Mouse (Mus musculus) hindbrain, embryonic 16.5 days (tissue): ENCODE results near the gene Nemp1. TPM values are rescaled to one million over a fixed set of nuclear protein-coding genes. Genes with fewer than 3 reads are reported as not detected.

ENCODE experiments used
- ATAC-seq: fragments of 200-750 bp; cut with Nextera tagmentation; 2 replicates; pipeline ENCODE4 v1.8.0; 2017; ENCODE audit warnings: moderate TSS enrichment, moderate library complexity
- H3K27ac ChIP-seq: fragments of 300-500 bp; sonication (generic); 2 replicates; pipeline ENCODE4 v1.5.1; 2014; ENCODE audit warnings: low read depth, mild to moderate bottlenecking, control low read depth, low read length, moderate library complexity
- H3K27me3 ChIP-seq: fragments of 300-500 bp; sonication (generic); replicated peaks from 2 replicates; pipeline ENCODE4 v1.6.1; 2014; ENCODE audit warnings: low read length; ENCODE audit not compliant: control insufficient read depth, insufficient read depth
- H3K36me3 ChIP-seq: fragments of 300-500 bp; sonication (generic); 2 replicates; pipeline ENCODE4 v1.6.1; 2014; ENCODE audit warnings: mild to moderate bottlenecking, low read length, moderate library complexity, mixed read lengths; ENCODE audit not compliant: control insufficient read depth, insufficient read depth
- H3K4me1 ChIP-seq: fragments of 300-500 bp; sonication (generic); 2 replicates; pipeline ENCODE4 v1.6.1; 2014; ENCODE audit warnings: low read depth, low read length; ENCODE audit not compliant: control insufficient read depth, insufficient read depth
- H3K4me2 ChIP-seq: fragments of 300-500 bp; sonication (generic); 2 replicates; pipeline ENCODE4 v1.6.1; 2014; ENCODE audit warnings: mild to moderate bottlenecking, low read length, control low read depth, moderate library complexity
- H3K4me3 ChIP-seq: fragments of 300-500 bp; sonication (generic); 2 replicates; pipeline ENCODE4 v1.5.1; 2014; ENCODE audit warnings: mild to moderate bottlenecking, low read length, control low read depth, moderate library complexity
- H3K9ac ChIP-seq: fragments of 300-500 bp; sonication (generic); 2 replicates; pipeline ENCODE4 v1.6.1; 2014; ENCODE audit warnings: low read depth, mild to moderate bottlenecking, control low read depth, low read length, moderate library complexity
- H3K9me3 ChIP-seq: fragments of 300-500 bp; sonication (generic); 2 replicates; pipeline ENCODE4 v1.6.1; 2014; ENCODE audit warnings: mild to moderate bottlenecking, low read length, moderate library complexity; ENCODE audit not compliant: control insufficient read depth
- WGBS: fragments of 180-500 bp; shearing (Covaris S2); extraction: QIAGEN DNeasy Blood & Tissue Kit; methylation state at CpG from one replicate; pipeline ENCODE4 v1.1.7; 2014; 5-methylcytosine and 5-hydroxymethylcytosine counted together
- polyA plus RNA-seq: library from polyadenylated mRNA; unstranded; fragments of >200 nt; fragmentation: Nextera tagmentation; extraction: Ambion mirVana; gene quantifications from 2 replicates; pipeline ENCODE4 v1.2.1, GENCODE M21; 2015

Gene Nemp1
- polyA plus RNA-seq, 1 experiment from 2014 or later, result 3.9 TPM

DNA sequence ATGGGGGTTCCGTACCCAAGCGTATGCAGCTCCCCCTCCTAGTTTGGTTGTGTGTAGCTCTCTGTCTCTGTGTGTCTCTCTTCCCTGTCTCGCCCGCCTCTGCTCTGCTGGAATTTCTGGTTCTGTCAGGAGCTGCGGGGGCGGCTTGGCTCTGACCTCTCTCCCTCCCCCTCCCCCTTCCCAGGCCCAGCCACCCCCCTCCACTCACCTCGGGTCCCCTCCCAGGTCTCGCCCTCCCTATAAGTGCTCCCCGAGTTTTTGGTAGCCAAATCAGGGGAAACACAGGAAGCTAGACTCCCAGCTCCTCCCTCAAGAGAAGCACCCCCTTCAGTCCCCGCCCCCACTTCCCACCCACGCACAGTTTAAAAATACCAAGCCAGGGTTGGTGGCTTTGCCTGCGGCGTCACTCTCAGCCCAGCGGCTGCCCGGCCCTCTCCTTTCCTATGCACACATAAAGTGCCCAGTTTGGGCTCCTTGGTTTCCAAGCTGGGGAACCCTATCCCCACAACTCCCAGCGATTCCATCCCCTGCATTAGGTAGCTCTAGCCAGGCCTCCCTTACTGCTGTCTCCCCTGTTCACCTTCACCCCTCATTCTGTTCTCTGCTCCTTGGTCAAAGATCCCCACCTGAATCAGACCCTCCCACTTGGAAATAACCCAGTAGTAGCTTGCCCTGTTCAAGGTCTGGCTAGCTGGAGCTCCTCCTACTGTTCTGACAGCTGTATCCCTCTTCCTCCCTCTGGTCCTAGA is 4.6 kb upstream of the Nemp1 start:
- Histone ChIP-seq H3K27ac (0 out of 2 replicates have a peak overlapping the region, but pooled peaks have one; percentile 32), H3K4me3 (peak overlapping the region; percentile 29), H3K27me3 (peaks cover 46% of the 10 kb centered on the region), H3K4me2 (peak overlapping the region; percentile 51), H3K9me3 (no peaks in the 10 kb centered on the region), H3K36me3 (no peaks in the 10 kb centered on the region), H3K9ac (peak overlapping the region; percentile 42), H3K4me1 (peaks cover 22% of the 10 kb centered on the region)
- peak; percentile 29; the same call in 1 of the 2 replicates for ATAC-seq
- WGBS, result 6% methylated on average over 15 of the region's 16 CpGs

DNA sequence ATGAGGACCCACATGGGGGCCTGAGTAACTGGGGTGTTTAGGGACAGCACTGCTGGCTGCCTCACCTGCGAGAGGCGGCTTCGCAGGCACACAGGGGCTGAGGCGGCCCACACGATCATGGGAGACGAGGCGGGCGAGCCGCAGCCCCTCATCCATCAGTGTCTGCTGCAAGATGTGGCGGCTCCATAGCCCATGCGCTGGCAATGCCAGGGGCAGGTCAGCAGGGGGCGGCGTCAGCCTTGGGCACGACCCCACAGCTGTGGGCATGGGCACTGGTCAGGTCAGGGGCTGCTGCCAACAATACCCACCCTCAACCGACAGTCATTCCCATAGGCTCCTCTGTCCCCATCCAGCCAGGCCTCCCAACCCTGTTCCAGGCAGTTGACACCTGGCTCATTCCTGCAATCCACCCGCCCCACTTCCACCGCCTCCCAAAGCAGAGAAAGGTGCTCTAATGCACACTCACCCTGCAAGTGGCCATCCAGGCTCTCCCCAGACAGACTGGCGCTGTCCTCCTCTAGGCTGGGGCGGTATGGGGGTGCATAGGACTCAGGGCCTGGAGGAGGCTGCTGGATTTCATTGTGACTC is 3.9 kb upstream of the Nemp1 start:
- H3K27me3 ChIP-seq, result peaks cover 46% of the 10 kb centered on the region
- 16% methylated on average over 19 of the region's 19 CpGs for WGBS
- H3K4me3 ChIP-seq, result peak overlapping the region; percentile 1; the same call in 1 of the 2 replicates
- H3K27ac ChIP-seq, result no peak overlapping the region
- no peaks in the 10 kb centered on the region for H3K36me3 ChIP-seq
- H3K4me2 ChIP-seq, result peak overlapping the region; percentile 51
- ATAC-seq, result no peak
- H3K9ac ChIP-seq, result no peak overlapping the region; the same call in 1 of the 2 replicates
- H3K4me1 ChIP-seq, result peaks cover 22% of the 10 kb centered on the region
- no peaks in the 10 kb centered on the region for H3K9me3 ChIP-seq

DNA sequence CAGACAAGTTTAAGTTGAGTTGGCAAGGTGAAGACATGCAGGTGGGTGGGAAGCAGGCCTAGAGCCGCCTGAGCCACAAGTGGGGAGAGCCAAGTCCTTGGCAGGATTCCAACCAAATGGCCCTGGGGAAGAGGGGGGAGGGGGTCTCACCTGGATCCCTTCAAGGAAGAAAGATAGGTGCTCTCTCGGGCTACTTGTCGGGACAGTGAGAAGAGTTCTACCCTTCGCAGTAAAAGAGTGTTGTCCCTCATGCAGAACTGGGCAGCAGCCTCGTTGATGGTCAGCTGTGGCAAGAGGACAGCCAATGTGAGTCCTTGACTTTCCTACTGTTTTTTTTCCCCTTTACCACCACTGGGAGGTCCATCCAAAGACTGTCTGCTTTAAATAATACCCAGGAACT is 3.1 kb upstream of the Nemp1 start:
- Histone ChIP-seq H3K4me1 (peaks cover 28% of the 10 kb centered on the region), H3K27ac (no peak overlapping the region), H3K9ac (no peak overlapping the region), H3K4me3 (no peak overlapping the region), H3K4me2 (no peak overlapping the region), H3K9me3 (no peaks in the 10 kb centered on the region), H3K36me3 (no peaks in the 10 kb centered on the region), H3K27me3 (peaks cover 46% of the 10 kb centered on the region)
- 22% methylated on average over 5 of the region's 5 CpGs for WGBS
- ATAC-seq, result no peak

DNA sequence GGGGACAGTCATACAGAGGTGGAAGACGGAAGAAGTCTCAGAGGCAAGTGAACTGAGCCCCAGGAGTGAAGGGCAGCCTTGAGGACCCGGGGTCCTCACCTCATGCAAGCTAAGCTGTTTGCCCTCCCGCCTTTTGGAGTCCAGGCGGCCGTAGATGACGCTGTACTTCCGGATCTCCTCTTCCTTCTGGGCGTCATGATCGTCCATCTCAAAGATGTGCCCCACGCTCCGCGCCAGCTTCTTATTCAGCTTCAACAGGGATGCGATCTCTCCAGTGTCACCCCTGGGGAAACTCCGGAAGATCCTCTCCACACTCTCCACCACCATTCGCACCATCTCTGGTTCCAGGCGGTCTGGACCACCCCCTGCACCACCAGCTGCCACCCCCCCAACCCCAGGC is 2.5 kb upstream of the Nemp1 start:
- no peak overlapping the region for H3K4me3 ChIP-seq
- no peak overlapping the region for H3K4me2 ChIP-seq
- WGBS, result 14% methylated on average over 16 of the region's 16 CpGs

DNA sequence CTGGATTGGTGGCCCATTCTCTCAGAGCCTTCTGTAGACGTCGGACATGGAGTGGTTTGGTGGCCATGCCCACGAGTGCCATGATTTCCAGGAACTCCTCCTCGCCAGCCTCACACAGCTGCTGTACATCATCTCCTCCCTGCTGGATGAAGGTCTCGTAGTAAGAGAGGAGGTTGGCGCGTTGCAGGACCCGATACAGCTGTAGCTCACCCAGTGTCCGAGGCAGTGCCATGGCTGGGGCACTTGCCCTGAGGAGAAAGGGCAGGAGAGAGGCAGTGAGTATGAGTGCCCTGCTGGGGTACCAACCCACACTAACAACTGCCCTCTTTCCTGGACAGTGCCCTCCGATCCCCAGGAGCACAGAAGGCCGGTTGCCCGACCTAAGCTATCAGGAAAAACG is 1.8 kb upstream of the Nemp1 start:
- no peak for ATAC-seq
- Histone ChIP-seq H3K27me3 (peaks cover 44% of the 10 kb centered on the region), H3K36me3 (no peaks in the 10 kb centered on the region), H3K4me3 (no peak overlapping the region), H3K9me3 (no peaks in the 10 kb centered on the region), H3K4me2 (peak overlapping the region; percentile 96), H3K27ac (no peak overlapping the region), H3K9ac (no peak overlapping the region), H3K4me1 (peaks cover 28% of the 10 kb centered on the region)
- WGBS, result 14% methylated on average over 13 of the region's 13 CpGs

More for the DNA sequence above, 2.5 kb upstream of the Nemp1 start:
- Histone ChIP-seq H3K9ac (no peak overlapping the region), H3K9me3 (no peaks in the 10 kb centered on the region), H3K4me1 (peaks cover 28% of the 10 kb centered on the region), H3K27ac (no peak overlapping the region), H3K27me3 (peaks cover 46% of the 10 kb centered on the region), H3K36me3 (no peaks in the 10 kb centered on the region)
- no peak for ATAC-seq

DNA sequence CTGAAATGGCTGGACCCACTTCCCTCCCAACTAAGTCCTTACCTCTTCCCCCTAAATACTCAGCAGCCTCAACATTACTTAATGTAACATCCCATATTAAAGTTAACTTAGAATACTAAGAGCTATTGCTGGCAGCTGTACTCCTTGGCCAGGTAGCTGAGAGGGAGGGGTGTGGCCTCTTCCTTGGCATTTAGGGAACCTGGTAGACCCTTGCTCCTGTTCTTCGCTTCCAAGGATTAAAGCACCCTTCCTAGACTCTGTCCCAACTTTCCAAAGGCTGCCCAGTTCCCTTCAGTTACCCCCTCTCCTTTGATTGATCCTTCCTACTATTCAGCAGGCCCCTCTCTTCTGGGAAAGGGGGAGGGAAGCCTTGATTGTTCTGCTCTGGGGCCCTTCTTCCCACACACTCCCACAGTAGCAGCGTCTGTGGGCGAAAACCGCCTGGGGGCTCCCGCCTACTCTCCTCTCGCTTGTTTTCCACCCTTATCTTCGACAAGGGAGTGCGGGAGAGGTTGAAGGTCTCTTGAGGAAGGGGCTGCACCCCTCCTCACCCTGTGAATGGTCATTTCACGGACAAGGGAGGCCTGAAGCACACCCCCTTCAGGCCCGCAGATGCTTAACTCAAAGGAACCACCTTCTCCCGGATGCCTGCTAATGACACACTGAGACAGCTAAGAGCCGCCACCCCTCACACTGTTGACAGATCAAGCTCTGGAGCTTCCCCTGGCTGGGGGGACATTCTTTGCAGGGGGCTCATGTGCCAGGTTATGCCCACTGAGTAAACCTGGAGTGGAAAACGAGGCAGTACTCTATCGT is 1.1 kb upstream of the Nemp1 start:
- Histone ChIP-seq H3K9ac (peak overlapping the region; percentile 71), H3K4me2 (peak overlapping the region; percentile 96), H3K4me3 (peak overlapping the region; percentile 57), H3K27me3 (peaks cover 41% of the 10 kb centered on the region), H3K27ac (no peak overlapping the region), H3K9me3 (no peaks in the 10 kb centered on the region), H3K4me1 (peaks cover 28% of the 10 kb centered on the region), H3K36me3 (no peaks in the 10 kb centered on the region)
- ATAC-seq, result no peak
- 3% methylated on average over 14 of the region's 14 CpGs for WGBS

DNA sequence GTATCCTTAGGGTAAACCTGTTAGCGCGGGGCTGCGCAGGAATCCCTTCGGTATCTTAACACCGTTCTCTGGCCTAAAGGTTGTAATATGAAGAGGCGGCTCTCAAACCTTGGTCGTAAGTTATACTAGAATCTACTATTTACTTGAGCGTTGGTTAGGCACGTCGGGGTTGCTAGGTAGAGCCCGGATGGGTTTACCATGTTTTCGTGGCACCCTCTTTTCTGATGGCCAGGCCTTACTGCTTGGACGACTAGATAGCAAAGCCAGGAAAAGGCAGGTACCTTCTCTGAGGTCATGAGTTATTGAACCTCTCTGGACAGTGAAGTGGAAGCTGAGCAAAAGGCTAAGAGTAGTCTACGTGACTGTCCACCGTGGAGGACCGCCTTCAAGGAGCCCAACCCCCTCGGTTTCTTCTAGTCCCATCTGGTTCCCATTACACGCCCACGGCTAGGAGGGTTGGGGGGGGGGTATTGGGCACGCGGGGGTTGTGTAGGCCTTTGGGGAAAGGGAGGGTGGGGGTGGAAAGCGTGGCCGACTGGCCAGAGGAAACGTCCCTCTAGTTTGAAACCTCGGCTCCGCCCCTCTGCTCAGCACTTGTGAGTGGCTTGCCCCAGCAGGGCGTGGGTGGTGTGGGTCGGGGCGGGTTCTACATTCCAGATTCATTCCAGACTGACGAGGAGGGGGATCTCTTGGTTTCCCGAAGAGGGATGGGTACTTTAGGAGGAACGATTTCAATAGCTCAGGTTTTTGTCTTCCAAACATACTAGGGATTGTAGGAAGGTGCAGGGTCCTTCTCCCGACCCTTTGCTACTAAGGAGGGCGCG is 780 bp downstream of the Nemp1 start:
- Histone ChIP-seq H3K4me1 (peaks cover 18% of the 10 kb centered on the region; the same call in 1 of the 2 replicates), H3K4me2 (peak overlapping the region; percentile 96), H3K9me3 (no peaks in the 10 kb centered on the region), H3K27me3 (peaks cover 30% of the 10 kb centered on the region), H3K4me3 (peak overlapping the region; percentile 57), H3K27ac (peak overlapping the region; percentile 72), H3K36me3 (no peaks in the 10 kb centered on the region), H3K9ac (peak overlapping the region; percentile 14; the same call in 1 of the 2 replicates)
- 3% methylated on average over 35 of the region's 35 CpGs for WGBS
- peak; percentile 41 for ATAC-seq

DNA sequence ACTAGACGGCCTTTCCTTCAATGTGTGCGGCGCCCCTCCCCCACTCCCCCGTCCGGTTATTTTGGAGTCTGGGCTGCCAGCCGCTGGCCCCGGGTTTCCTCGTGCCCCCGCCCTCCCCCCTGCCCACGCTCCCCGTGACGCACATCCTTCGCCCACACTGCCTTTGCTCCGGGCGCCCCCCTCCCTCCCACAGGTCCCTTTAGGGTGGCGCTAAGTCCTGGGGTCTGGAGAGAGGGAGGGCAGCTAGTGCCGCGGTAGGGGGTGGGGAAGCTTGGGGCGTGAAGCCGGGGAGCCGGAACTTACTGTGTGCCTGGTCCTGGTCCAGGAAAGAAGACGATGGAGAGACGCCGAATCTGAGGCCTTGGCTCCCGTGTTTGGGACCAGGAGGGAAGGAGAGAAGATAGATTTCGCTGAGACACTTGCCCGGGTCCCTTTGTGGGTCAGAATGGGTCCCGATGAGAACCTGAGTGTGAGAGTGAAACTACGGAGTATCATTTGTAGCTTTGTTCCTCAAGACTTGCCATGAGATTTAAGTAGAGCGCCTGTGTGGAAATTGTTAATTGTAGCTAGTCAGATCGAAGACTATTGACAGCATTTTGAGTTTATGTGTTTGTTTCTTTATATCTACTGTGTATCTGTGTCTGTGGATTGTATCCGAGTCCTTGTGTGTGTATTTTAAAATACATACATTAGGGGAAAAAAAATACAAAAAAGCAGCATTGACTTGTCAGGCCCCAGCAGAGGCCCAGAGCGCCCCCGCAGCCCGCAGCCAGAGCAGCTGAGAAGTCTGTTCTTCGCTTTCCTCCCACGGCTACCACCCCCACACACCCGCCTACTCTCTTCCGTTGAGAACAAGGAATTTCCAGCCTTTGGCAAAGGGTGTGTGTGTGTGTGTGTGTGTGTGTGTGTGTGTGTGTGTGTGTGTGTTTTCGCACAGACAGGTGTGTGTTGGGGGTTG is 1.7 kb downstream of the Nemp1 start, which contains the start of gene Nab2:
Gene Nab2, minus strand, starts transcription at position 476 of the 958 bp plus-strand sequence.
- H3K9me3 ChIP-seq, result no peaks in the 10 kb centered on the region
- H3K4me3 ChIP-seq, result peak within 1 kb of the TSS; percentile 57
- no peak for ATAC-seq
- H3K4me2 ChIP-seq, result peak within 1 kb of the TSS; percentile 96
- H3K4me1 ChIP-seq, result peaks cover 15% of the 10 kb centered on the region; the same call in 1 of the 2 replicates
- H3K27me3 ChIP-seq, result peaks cover 26% of the 10 kb centered on the region
- 2% methylated on average over 39 of the region's 40 CpGs for WGBS
- peak within 1 kb of the TSS; percentile 72 for H3K27ac ChIP-seq
- H3K9ac ChIP-seq, result peak within 1 kb of the TSS; percentile 14; the same call in 1 of the 2 replicates
- no peaks in the 10 kb centered on the region for H3K36me3 ChIP-seq
